Mouse (Mus musculus): Measurements from ENCODE around the gene Slc1a7.
A peak's percentile ranks its signal among the peaks of the same experiment; 100 is the strongest.

Gene Slc1a7

DNA sequence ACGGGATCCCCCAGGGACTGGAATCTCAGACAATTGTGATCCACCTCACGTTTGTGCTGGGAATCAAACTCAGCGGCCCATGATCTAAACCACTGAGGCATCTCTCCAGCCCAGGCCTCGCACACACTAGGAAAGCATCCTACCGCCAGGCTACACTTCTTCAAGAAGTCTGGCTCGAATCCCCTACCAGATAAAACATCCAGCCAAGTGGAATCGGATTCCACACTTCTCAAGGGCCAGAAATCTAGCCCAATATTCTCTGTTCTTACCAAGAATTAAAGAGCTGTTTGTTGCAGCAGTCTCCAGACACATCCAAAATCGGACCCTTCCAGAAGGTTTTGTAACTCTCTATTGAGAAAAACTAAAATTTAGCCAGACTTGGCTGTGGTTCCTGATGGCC is 68.9 kb downstream of the Slc1a7 start:
- ATAC-seq (ENCODE audit: insufficient number of reproducible peaks, low FRiP score, low TSS enrichment), result no peak

DNA sequence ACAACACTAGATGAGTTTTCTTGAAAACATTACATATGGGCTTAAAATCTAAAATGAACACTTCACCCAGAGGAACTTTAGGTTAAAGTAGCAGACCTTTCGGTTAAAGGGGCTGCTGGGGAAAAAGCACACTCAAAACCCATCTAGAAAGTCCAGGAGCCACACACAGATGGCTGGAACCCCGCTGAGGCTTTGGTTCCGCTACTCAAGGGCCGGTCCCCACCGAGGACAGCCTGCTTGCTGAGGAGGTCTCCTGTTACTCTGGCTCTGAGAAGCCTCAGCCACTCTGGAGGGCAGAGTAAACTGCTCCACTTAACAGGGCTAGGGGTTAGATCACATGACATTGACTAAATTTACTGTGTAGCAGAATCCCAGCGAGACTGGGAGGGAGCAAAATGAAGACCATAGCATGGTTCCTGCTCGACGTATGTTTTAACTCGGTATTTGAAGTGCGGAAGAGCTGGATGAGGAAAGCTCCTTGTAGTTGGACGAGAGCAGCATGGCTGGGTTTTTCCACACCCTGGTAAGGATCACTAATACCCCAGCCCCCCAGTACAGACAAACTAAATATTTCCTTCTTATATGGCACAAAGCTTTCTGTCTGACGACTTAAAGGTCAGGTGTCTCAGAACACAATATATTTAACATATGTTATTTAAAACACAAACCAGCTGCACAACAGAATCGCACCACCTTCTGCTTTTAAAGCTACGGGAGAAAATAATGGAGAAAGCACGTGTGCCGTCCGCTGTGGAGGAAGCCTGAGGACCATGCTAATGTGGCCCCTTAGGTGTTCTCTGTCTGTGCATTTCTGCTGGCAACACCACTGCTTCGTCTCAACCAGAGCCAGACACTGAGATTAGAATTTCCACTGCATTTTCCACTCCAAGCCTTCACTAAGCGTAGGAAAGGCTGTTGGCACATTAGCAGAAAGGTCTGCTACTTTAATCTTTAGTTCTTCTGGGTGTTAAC is 77.3 kb downstream of the Slc1a7 start:
- ATAC-seq (ENCODE audit: insufficient number of reproducible peaks, low FRiP score, low TSS enrichment), result no peak

DNA sequence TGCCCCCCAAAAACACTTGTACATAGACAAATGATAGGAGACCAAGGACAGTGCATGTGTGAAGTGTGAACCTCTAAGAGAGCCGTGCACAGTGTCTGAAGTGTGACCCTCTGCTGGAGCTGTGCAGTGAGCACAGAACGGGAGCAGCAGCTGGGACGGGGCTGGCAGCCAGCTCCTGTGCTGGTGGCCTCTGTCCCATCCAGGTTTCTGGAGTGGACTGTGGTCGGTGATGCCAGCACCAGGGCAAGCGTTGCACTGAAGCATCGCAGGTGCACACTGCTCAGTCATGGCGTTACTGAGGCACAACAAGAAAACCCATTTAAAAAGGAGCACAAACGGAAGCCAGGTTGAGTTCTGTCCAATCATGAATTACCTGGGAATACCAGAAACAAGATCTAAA is 78.0 kb downstream of the Slc1a7 start:
- no peak for ATAC-seq (ENCODE audit: insufficient number of reproducible peaks, low FRiP score, low TSS enrichment)

DNA sequence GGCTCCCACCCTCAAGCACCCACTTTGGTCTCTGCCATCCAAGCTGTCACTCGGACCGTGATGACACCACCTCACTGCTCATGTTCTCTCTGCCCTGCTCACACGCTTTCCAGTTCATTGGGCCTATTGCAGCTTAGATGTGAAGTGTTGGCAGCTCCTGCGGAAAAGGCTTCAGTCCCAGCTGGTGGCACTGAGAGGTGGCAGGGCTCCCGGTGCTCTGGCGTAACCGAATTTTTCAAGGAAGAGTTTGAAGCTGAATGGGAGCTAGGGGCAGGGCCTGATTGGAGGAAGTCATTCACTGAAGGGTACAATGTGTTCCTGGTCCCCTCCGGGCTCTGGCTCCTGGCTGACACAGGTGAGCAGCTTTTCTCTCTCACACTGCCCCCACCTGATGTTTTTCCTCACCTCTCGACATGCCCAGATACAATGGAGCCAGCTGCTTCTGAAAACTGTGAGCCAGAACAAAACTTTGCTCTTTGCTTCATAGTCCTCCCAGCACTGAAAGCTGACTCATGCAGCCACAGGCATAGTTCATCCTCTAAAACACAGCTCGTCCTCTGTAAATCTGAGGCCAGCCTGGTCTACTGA is 83.6 kb downstream of the Slc1a7 start:
- ATAC-seq (ENCODE audit: insufficient number of reproducible peaks, low FRiP score, low TSS enrichment), result peak; percentile 88

DNA sequence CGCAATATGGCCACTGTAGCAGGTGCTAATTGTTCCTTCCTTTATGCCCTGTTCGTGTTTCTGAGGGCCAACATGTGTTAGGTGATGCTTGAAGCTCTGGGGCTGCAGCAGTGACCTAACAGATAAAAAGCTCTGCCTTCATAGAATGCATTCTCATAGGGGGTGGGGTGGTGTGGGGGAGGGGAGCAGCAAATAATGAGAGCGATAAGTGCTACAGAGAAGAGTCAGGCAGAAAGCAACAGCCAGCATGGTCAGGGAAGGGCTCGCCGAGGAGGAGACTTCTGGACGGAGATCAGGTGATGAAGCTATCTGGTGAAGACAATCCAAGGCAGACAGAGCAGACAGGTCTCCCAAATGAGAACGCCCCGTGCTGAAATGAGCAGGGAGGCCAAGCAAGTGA is 84.5 kb downstream of the Slc1a7 start:
- no peak for ATAC-seq (ENCODE audit: insufficient number of reproducible peaks, low FRiP score, low TSS enrichment)

DNA sequence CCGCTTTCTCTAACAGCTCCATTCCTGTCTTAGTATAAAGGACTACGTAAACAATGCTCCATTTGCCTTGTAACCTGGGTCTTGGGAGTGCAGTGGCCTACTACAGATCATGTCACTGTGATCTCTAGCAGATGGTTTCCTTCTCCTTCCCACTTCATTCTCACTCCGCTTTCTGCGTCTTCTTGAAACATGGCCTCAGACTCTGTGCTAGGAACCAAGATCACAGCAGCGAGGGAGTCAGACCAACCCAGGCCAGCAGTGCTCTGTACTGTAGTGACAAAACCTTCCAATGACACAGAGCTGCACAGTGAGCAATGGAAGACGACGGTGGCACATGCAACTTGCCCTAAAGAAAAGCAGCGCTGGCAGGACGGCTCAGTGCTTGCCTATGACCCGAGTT is 87.7 kb downstream of the Slc1a7 start:
- no peak for ATAC-seq (ENCODE audit: insufficient number of reproducible peaks, low FRiP score, low TSS enrichment)

DNA sequence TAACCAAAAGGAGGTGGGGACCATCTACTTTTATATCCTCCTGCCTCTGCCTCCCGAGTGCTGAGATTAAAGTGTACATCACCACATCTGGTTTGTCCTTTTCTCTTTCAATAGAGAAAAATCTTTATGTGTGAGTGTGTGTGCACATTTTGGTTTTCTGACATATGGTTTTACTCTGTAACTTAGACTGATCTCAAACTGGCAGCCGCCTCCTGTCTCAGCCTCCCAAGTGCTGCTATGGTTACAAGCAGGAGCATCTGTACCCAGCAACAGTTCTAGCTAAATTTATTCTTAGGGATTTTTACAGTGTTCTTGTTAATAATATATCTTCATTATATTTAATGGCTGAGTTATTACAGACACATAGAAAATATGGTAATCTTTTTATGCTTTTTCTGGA is 89.1 kb downstream of the Slc1a7 start:
- ATAC-seq (ENCODE audit: insufficient number of reproducible peaks, low FRiP score, low TSS enrichment), result no peak

DNA sequence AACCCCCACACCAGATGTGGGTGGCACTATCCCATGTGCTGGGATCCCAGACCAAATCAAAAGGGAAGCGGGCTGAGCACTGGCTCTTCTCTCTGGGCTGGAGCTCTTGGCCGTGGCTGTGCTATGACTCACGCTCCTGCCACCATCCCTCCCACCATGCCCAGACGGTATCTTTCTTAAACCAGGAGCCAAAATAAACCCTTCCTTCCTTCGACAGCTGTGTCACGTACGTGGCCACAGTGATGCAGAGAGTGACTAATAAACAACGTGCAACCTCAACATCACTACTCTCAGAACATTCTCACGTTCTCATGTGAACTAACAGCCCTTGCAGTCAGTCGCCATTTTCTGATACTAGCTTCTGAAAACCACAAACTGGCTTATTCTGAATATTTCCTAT is 90.0 kb downstream of the Slc1a7 start:
- no peak for ATAC-seq (ENCODE audit: insufficient number of reproducible peaks, low FRiP score, low TSS enrichment)

DNA sequence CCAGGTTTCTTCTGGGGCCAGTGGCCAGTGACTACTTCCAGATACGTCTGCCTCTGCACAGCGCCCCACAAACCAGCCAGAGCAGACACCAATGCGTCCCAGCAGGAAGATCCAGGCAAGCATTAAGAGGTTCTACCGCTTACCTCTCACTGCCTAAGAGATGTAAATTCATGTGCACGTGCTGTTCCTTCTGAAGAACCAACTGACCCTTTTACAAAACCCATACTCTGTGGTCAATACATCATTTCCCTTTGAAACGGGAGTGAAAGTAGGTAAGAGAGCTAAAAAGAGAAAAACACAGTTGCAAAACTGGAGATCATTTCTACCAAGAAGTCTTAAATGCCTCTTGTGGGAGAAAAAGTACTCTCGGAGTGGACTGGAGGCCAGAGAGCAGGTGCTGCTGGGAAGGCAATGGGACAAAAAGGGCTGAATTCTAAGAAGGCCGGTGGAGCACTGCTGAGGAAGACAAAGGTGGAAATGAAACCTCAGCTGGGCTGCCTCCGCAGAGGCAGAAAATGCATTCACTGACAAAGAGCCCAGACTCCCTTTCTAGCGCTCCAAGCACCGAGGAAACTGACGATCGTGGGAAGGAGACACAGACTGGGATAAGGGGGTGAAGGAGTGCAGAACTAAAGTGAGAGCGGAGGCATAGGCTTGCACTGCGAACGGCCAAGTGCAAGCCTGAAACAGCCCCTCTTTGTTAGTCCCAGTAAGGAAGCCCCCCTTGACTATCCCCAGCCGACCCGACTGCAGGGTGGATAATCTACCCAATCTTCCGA is 91.7 kb downstream of the Slc1a7 start:
- no peak for ATAC-seq (ENCODE audit: insufficient number of reproducible peaks, low FRiP score, low TSS enrichment)

DNA sequence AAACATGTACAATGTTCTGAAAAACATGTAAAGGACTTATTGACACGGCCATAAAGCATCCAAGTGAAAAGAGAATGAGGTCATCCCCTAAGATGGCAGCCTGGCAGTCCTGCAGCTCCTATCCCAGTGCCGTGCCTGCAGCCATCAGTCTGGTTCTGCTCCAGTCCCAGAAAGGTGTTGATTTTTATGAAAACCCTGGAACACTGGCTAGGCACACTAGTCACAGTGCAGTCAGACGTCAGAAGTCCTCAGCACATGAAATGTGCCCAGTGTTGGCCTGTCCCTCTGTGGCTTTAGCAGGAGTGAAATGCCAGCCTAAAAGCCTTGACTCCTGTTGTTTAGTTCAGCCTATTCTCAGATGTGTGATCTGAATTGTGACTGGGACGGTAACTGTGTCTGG is 92.6 kb downstream of the Slc1a7 start:
- ATAC-seq (ENCODE audit: insufficient number of reproducible peaks, low FRiP score, low TSS enrichment), result no peak

DNA sequence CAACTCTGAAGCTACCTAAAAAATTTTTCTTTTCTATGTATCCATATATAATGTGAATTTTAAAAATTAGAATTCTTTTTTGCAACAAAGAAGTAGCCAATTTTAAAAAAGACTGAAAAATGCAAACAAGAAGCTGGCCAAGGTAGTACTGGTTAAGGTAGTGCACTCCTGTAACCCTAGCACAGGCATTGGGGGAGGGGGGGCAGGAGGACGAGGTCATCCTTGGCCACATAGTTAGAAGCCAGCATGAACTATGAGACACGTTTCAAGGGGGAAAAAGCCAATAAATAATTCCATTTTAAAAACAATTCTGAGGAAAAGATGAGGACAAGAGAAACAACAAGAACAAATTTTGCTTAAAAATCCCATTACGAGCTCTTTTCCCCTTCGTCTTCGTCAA is 94.4 kb downstream of the Slc1a7 start:
- no peak for ATAC-seq (ENCODE audit: insufficient number of reproducible peaks, low FRiP score, low TSS enrichment)
